Mouse (Mus musculus) CH12.LX (cell line): Measurements from ENCODE around the gene Carmil1.

Source experiments
- CTCF ChIP-seq, 2 experiments: IDR thresholded peaks in 1 of 2; conservative IDR thresholded peaks in 1 of 2; 2 replicates each; pipeline ENCODE4 v1.5.1; 2011 to 2012; ENCODE audit warnings: low read depth in 2 of 2, low read length in 2 of 2, improper control_type of control experiment in 1 of 2, inconsistent platforms in 1 of 2, mild to moderate bottlenecking in 1 of 2, moderate library complexity in 1 of 2
- GABPA ChIP-seq: IDR thresholded peaks from 2 replicates; pipeline ENCODE4 v1.6.1; 2012; ENCODE audit warnings: low read depth, low read length, improper control_type of control experiment, inconsistent platforms; ENCODE audit not compliant: insufficient replicate concordance
- HCFC1 ChIP-seq: IDR thresholded peaks from 2 replicates; pipeline ENCODE4 v1.6.1; 2012; ENCODE audit warnings: low read depth, mild to moderate bottlenecking, inconsistent platforms, low read length, improper control_type of control experiment
- JUND ChIP-seq: conservative IDR thresholded peaks from 2 replicates; pipeline ENCODE4 v1.6.1; 2011; ENCODE audit warnings: low read depth, low read length, improper control_type of control experiment
- MAFK ChIP-seq: IDR thresholded peaks from 2 replicates; pipeline ENCODE4 v1.6.1; 2011; ENCODE audit warnings: low read length, improper control_type of control experiment; ENCODE audit not compliant: insufficient replicate concordance
- MAX ChIP-seq: IDR thresholded peaks from 2 replicates; pipeline ENCODE4 v1.6.1; 2011; ENCODE audit warnings: low read length, improper control_type of control experiment
- POLR2A ChIP-seq: IDR thresholded peaks from 2 replicates; pipeline ENCODE4 v1.6.1; 2011; ENCODE audit warnings: low read depth, mild to moderate bottlenecking, improper control_type of control experiment, low read length
- TCF12 ChIP-seq: IDR thresholded peaks from 2 replicates; pipeline ENCODE4 v1.6.1; 2014; ENCODE audit warnings: low read depth, mild to moderate bottlenecking, inconsistent platforms, low read length, improper control_type of control experiment
- USF2 ChIP-seq: conservative IDR thresholded peaks from 2 replicates; pipeline ENCODE4 v1.6.1; 2011; ENCODE audit warnings: low read depth, low read length, improper control_type of control experiment
- ZC3H11A ChIP-seq: IDR thresholded peaks from 2 replicates; pipeline ENCODE4 v1.6.1; 2012; ENCODE audit warnings: low read depth, mild to moderate bottlenecking, inconsistent platforms, low read length, improper control_type of control experiment
- ZMIZ1 ChIP-seq: IDR thresholded peaks from 2 replicates; pipeline ENCODE4 v1.6.1; 2012; ENCODE audit warnings: low read depth, mild to moderate bottlenecking, inconsistent platforms, low read length, improper control_type of control experiment

- TF ChIP-seq CTCF (conservative IDR thresholded peaks at IDR 0.05 in 1 of 2, IDR thresholded peaks at IDR 0.05 in 1 of 2; ENCODE audit: low read depth in 2 of 2, low read length in 2 of 2) (no peak), ZMIZ1 (no peak), HCFC1 (no peak), MAFK (no peak), JUND (no peak), ZC3H11A (no peak), TCF12 (no peak), USF2 (no peak), GABPA (no peak), MAX (no peak), POLR2A (no peak)
These were observed 33.2 kb downstream of the Carmil1 start for GRCm38 (mm10) chr13:24247441-24247840.
